Mouse (Mus musculus) CD4-positive, CD25-positive, alpha-beta regulatory T cell, adult 4 months (primary cell): ENCODE results near the gene Ctnna2. TPM values are rescaled to one million over a fixed set of nuclear protein-coding genes. Genes with fewer than 3 reads are reported as not detected.

Source experiments
- ATAC-seq: one replicate; pipeline ENCODE4 v1.8.0; 2017
- polyA plus RNA-seq, 2 experiments: library from polyadenylated mRNA; unstranded; fragments of 100-300 nt; shearing (Covaris generic); gene quantifications; one replicate each; pipeline ENCODE4 v1.2.1; 2017

Ctnna2 gene
- polyA plus RNA-seq, 2 experiments from 2014 or later = not detected

- no peak for ATAC-seq
Observed at GRCm38 (mm10) chr6:77578612-77579011, 400.9 kb downstream of the Ctnna2 start.

GRCm38 (mm10) chr6:77577585-77577984 lies 401.9 kb downstream of the Ctnna2 start:
- no peak for ATAC-seq

- ATAC-seq = no peak
Observed at GRCm38 (mm10) chr6:77572614-77573013, 406.9 kb downstream of the Ctnna2 start.

GRCm38 (mm10) chr6:77569851-77570250 lies 409.6 kb downstream of the Ctnna2 start:
- ATAC-seq = no peak

GRCm38 (mm10) chr6:77556181-77556580 lies 423.3 kb downstream of the Ctnna2 start:
- ATAC-seq = no peak

- no peak for ATAC-seq
Observed at GRCm38 (mm10) chr6:77537055-77537807, 442.3 kb downstream of the Ctnna2 start.

GRCm38 (mm10) chr6:77527636-77528035 lies 451.9 kb downstream of the Ctnna2 start:
- ATAC-seq = no peak

GRCm38 (mm10) chr6:77521836-77522235 lies 457.7 kb downstream of the Ctnna2 start:
- ATAC-seq = no peak

GRCm38 (mm10) chr6:77516515-77516914 lies 463.0 kb downstream of the Ctnna2 start:
- ATAC-seq = no peak

- no peak for ATAC-seq
Observed at GRCm38 (mm10) chr6:77511805-77512204, 467.7 kb downstream of the Ctnna2 start.

- ATAC-seq = no peak
Observed at GRCm38 (mm10) chr6:77491721-77492120, 487.8 kb downstream of the Ctnna2 start.

GRCm38 (mm10) chr6:77486658-77487057 lies 492.8 kb downstream of the Ctnna2 start:
- ATAC-seq = no peak

GRCm38 (mm10) chr6:77482081-77482480 lies 497.4 kb downstream of the Ctnna2 start:
- ATAC-seq = no peak

- ATAC-seq = no peak
Observed at GRCm38 (mm10) chr6:77475354-77475753, 504.1 kb downstream of the Ctnna2 start.

- ATAC-seq = no peak
Observed at GRCm38 (mm10) chr6:77473256-77473655, 506.2 kb downstream of the Ctnna2 start.

GRCm38 (mm10) chr6:77468058-77468457 lies 511.4 kb downstream of the Ctnna2 start:
- no peak for ATAC-seq

- no peak for ATAC-seq
Observed at GRCm38 (mm10) chr6:77462737-77463136, 516.8 kb downstream of the Ctnna2 start.

GRCm38 (mm10) chr6:77457919-77458318 lies 521.6 kb downstream of the Ctnna2 start:
- no peak for ATAC-seq

- ATAC-seq = no peak
Observed at GRCm38 (mm10) chr6:77446861-77447260, 532.6 kb downstream of the Ctnna2 start.

- no peak for ATAC-seq
Observed at GRCm38 (mm10) chr6:77443906-77444305, 535.6 kb downstream of the Ctnna2 start.

GRCm38 (mm10) chr6:77441051-77441450 lies 538.4 kb downstream of the Ctnna2 start:
- ATAC-seq = no peak

GRCm38 (mm10) chr6:77430381-77430780 lies 549.1 kb downstream of the Ctnna2 start:
- ATAC-seq = no peak

GRCm38 (mm10) chr6:77425746-77426145 lies 553.8 kb downstream of the Ctnna2 start:
- ATAC-seq = no peak

- no peak for ATAC-seq
Observed at GRCm38 (mm10) chr6:77424826-77425225, 554.7 kb downstream of the Ctnna2 start.
